Mouse (Mus musculus): ENCODE measurements at regions not wholly inside any gene's neighbourhood (a gene's known extent, or its start where the extent isn't known, plus 50 kb on each side); places are given as distances from the start of the nearest gene placed in this dataset.
"Not testable (repeated sequence)": the region's sequence is repeated elsewhere in the genome, so short reads cannot be mapped to it uniquely, and the experiment has no call there.

- peak; percentile 35 for DNase-seq
Observed at GRCm38 (mm10) chr16:23838696-23839095, 52.1 kb downstream of the Sst start.

GRCm38 (mm10) chr16:23838114-23838513 lies 52.6 kb downstream of the Sst start:
- DNase-seq, result no peak

GRCm38 (mm10) chr16:23834991-23835390 lies 55.8 kb downstream of the Sst start:
- DNase-seq, result peak; percentile 46

GRCm38 (mm10) chr16:23833603-23834002 lies 57.2 kb downstream of the Sst start:
- peak; percentile 17 for DNase-seq

- peak; percentile 30 for DNase-seq
Observed at GRCm38 (mm10) chr16:23833042-23833423, 57.7 kb downstream of the Sst start.

GRCm38 (mm10) chr16:23832393-23833041 lies 58.2 kb downstream of the Sst start:
- no peak for DNase-seq

GRCm38 (mm10) chr16:23825662-23826061 lies 65.1 kb downstream of the Sst start:
- DNase-seq, result no peak

- DNase-seq, result no peak
Observed at GRCm38 (mm10) chr16:23785216-23785615, 105.5 kb downstream of the Sst start.

- peak; percentile 18 for DNase-seq
Observed at GRCm38 (mm10) chr16:23784021-23784897, 106.5 kb downstream of the Sst start.

- no peak for DNase-seq
Observed at GRCm38 (mm10) chr16:23780440-23781231, 110.1 kb downstream of the Sst start.

GRCm38 (mm10) chr16:23777894-23778293 lies 112.9 kb downstream of the Sst start:
- DNase-seq, result no peak

GRCm38 (mm10) chr16:23777041-23777440 lies 113.7 kb downstream of the Sst start:
- peak; percentile 7 for DNase-seq

GRCm38 (mm10) chr16:23776501-23776900 lies 114.3 kb downstream of the Sst start:
- DNase-seq, result peak; percentile 53

GRCm38 (mm10) chr16:23758136-23758812 lies 132.5 kb downstream of the Sst start:
- DNase-seq, result no peak

GRCm38 (mm10) chr16:23737026-23737425 lies 153.7 kb downstream of the Sst start:
- DNase-seq, result no peak

- no peak for DNase-seq
Observed at GRCm38 (mm10) chr16:23735722-23736121, 155.0 kb downstream of the Sst start.

GRCm38 (mm10) chr16:23726562-23726961 lies 164.2 kb downstream of the Sst start:
- no peak for DNase-seq

GRCm38 (mm10) chr16:23721745-23722144 lies 169.0 kb downstream of the Sst start:
- no peak for DNase-seq

GRCm38 (mm10) chr16:23701156-23701555 lies 180.5 kb upstream of the Masp1 start:
- peak; percentile 3 for DNase-seq

- not testable (repeated sequence) for DNase-seq
Observed at GRCm38 (mm10) chr16:23694226-23694625, 173.6 kb upstream of the Masp1 start.

- DNase-seq, result no peak
Observed at GRCm38 (mm10) chr16:23690061-23690460, 169.4 kb upstream of the Masp1 start.

GRCm38 (mm10) chr16:23686783-23687182 lies 166.2 kb upstream of the Masp1 start:
- DNase-seq, result no peak
